In genomic region chr16:26088976-26089375, GRCm38 (mm10) we compare ENCODE assay signal across 17 mouse cellular contexts. TPM values are rescaled to one million over a fixed set of nuclear protein-coding genes. Genes with fewer than 3 reads are reported as not detected.
"Had no signal": no experiment of that assay in that cellular context is flagged by ENCODE, and none has a peak within 500 bp of the region (broad histone marks: within the 10 kb centered on the region; RNA-seq: fewer than 3 reads in every experiment).

No protein-coding gene starts in this region.

- H3K27ac ChIP-seq: neural tube, embryonic 13.5 days; neural tube, embryonic 15.5 days; stomach, embryonic 15.5 days; stomach, postnatal 0 days had no signal

- H3K36me3 ChIP-seq: neural tube, embryonic 13.5 days; neural tube, embryonic 15.5 days; stomach, embryonic 15.5 days had no signal

- H3K9me3 ChIP-seq: neural tube, embryonic 13.5 days; neural tube, embryonic 15.5 days; stomach, embryonic 15.5 days had no signal

- DNase-seq: retina, postnatal 1 day; right cerebral cortex, adult 18-20 months; right cerebral cortex, postnatal 14 days; right cerebral cortex, postnatal 25 days; right cerebral cortex, postnatal 4 days; spleen, adult 18-20 months; thymus, adult 18-20 months; thymus, adult 2 months; thymus, postnatal 14 days; thymus, postnatal 25 days; thymus, postnatal 36 days; thymus, postnatal 4 days had no signal

- H3K27me3 ChIP-seq: neural tube, embryonic 13.5 days; neural tube, embryonic 15.5 days; stomach, embryonic 15.5 days had no signal

- H3K9ac ChIP-seq: neural tube, embryonic 13.5 days; neural tube, embryonic 15.5 days; stomach, embryonic 15.5 days had no signal

- H3K4me3 ChIP-seq: neural tube, embryonic 13.5 days; neural tube, embryonic 15.5 days; stomach, embryonic 15.5 days had no signal

- H3K4me1 ChIP-seq: neural tube, embryonic 13.5 days; neural tube, embryonic 15.5 days; stomach, embryonic 15.5 days had no signal

- H3K4me2 ChIP-seq: neural tube, embryonic 13.5 days; neural tube, embryonic 15.5 days; stomach, embryonic 15.5 days had no signal

RNA-seq across cellular contexts. Expression of gene P3h2, which starts 16.6 kb away (rescaled TPM):
- total RNA-seq: neutrophil, adult 5-6 weeks had no signal
